Mouse (Mus musculus) limb, embryonic 11.5 days (tissue): ENCODE measurements around the gene Asxl2. TPM values are rescaled to one million over a fixed set of nuclear protein-coding genes. Genes with fewer than 3 reads are reported as not detected.
"Not testable (repeated sequence)": the region's sequence is repeated elsewhere in the genome, so short reads cannot be mapped to it uniquely, and the experiment has no call there.

Experiments used
- ATAC-seq: fragments of 200-750 bp; cut with Nextera tagmentation; 2 replicates; pipeline ENCODE4 v1.8.0; 2017; ENCODE audit warnings: low read depth; ENCODE audit not compliant: insufficient number of reproducible peaks, low FRiP score, low TSS enrichment
- DNase-seq: peaks from one replicate; pipeline ENCODE4 v3.0.0-alpha.2; 2015; ENCODE audit warnings: low spot score
- H3K27ac ChIP-seq: fragments of 300-500 bp; sonication (generic); replicated peaks from 2 replicates; pipeline ENCODE4 v1.5.1; 2014; ENCODE audit warnings: low read depth, mild to moderate bottlenecking, low read length
- H3K27me3 ChIP-seq: fragments of 300-500 bp; sonication (generic); 2 replicates; pipeline ENCODE4 v1.6.1; 2014; ENCODE audit warnings: mild to moderate bottlenecking, low read length, mixed read lengths; ENCODE audit not compliant: control insufficient read depth, insufficient read depth
- H3K36me3 ChIP-seq: fragments of 300-500 bp; sonication (generic); 2 replicates; pipeline ENCODE4 v1.6.1; 2014; ENCODE audit warnings: mild to moderate bottlenecking, low read length, moderate library complexity, mixed read lengths; ENCODE audit not compliant: control insufficient read depth, insufficient read depth
- H3K4me1 ChIP-seq: fragments of 300-500 bp; sonication (generic); 2 replicates; pipeline ENCODE4 v1.6.1; 2014; ENCODE audit warnings: low read length, mixed read lengths; ENCODE audit not compliant: control insufficient read depth, insufficient read depth
- H3K4me2 ChIP-seq: fragments of 300-500 bp; sonication (generic); 2 replicates; pipeline ENCODE4 v1.6.1; 2014; ENCODE audit warnings: low read depth, mild to moderate bottlenecking, moderate library complexity; ENCODE audit not compliant: severe bottlenecking
- H3K4me3 ChIP-seq: fragments of 300-500 bp; sonication (generic); 2 replicates; pipeline ENCODE4 v1.5.1; 2014; ENCODE audit warnings: low read depth, low read length
- H3K9ac ChIP-seq: fragments of 300-500 bp; sonication (generic); 2 replicates; pipeline ENCODE4 v1.6.1; 2014; ENCODE audit warnings: mild to moderate bottlenecking, low read length
- H3K9me3 ChIP-seq: fragments of 300-500 bp; sonication (generic); 2 replicates; pipeline ENCODE4 v1.6.1; 2016; ENCODE audit warnings: low read length; ENCODE audit not compliant: control insufficient read depth
- WGBS: fragments of 180-500 bp; shearing (Covaris S2); extraction: QIAGEN DNeasy Blood & Tissue Kit; methylation state at CpG from one replicate; pipeline ENCODE4 v1.1.7; 2014; 5-methylcytosine and 5-hydroxymethylcytosine counted together
- polyA plus RNA-seq: library from polyadenylated mRNA; unstranded; fragments of >200 nt; fragmentation: Nextera tagmentation; extraction: Ambion mirVana; gene quantifications from 2 replicates; pipeline ENCODE4 v1.2.1, GENCODE M21; 2014

Asxl2 gene
- polyA plus RNA-seq, 1 experiment from 2014 or later = 18.0 TPM

- no peak overlapping the region for H3K27ac ChIP-seq
- DNase-seq (no peak), ATAC-seq (no peak)
- no peak overlapping the region for H3K4me2 ChIP-seq
- no peaks in the 10 kb centered on the region for H3K9me3 ChIP-seq
- no peaks in the 10 kb centered on the region for H3K4me1 ChIP-seq
- no peak overlapping the region for H3K4me3 ChIP-seq
- H3K9ac ChIP-seq = no peak overlapping the region
- 83% methylated on average over 6 of the region's 6 CpGs for WGBS
- peaks cover 2% of the 10 kb centered on the region; the same call in 1 of the 2 replicates for H3K36me3 ChIP-seq
- H3K27me3 ChIP-seq = no peaks in the 10 kb centered on the region
These were observed 73.4 kb downstream of the Asxl2 start for GRCm38 (mm10) chr12:3500071-3500470.

DNA sequence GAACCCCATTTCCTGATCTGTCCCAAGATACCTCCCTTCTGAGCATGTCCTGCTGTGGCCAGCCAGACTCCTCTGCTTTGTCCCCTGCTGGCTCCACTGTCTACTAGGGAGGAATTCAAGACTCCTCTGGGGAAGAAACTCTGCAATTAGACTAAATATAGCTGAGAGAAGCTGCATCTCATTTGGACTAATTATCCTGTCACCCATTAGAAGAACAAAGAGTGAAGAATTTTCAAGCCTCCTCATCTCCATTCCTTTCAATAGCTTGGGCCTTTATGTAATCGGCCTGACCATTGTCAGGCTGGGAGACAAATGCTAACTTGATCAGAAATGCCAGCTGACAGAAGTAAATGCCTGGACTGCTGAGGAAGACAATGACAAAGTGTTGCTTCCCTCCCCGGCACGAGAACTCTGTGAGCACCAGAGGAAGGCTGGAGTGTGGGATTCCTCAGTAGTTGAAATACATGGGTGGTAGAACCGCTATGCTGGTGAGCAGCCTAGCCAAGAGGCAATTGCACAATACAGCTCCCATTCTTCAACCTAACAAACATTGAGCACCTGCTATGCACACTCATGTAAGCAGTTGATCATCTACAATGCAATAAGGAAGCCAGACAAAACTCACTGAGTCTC, 92.1 kb downstream of the Asxl2 start:
- no peak overlapping the region for H3K4me3 ChIP-seq
- H3K27me3 ChIP-seq = no peaks in the 10 kb centered on the region
- ATAC-seq = no peak
- H3K4me1 ChIP-seq = no peaks in the 10 kb centered on the region
- no peak for DNase-seq
- no peak overlapping the region for H3K9ac ChIP-seq
- no peaks in the 10 kb centered on the region for H3K9me3 ChIP-seq
- no peak overlapping the region for H3K4me2 ChIP-seq
- no peaks in the 10 kb centered on the region for H3K36me3 ChIP-seq
- WGBS = 80% methylated on average over 4 of the region's 4 CpGs
- H3K27ac ChIP-seq = no peak overlapping the region

DNA sequence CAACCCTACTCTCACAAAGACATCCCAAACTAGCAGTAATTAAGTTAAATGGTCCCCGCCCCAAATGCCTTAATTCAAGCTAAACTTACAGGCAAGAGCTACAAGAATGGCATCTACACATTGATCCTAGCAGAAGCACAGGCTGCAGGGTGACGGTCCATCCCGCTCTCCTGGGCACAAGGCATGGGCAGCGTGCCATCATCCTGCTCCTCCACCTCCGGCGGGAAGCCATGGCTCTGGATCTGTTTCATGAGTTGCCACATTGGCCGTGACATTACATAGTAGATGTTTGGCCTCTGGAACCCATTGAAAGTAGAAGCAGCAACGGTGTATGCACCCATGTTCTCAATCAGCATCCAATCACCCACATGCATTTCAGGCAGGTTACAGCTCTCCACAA, 95.1 kb downstream of the Asxl2 start:
- H3K4me3 ChIP-seq, H3K27ac ChIP-seq, H3K9ac ChIP-seq, H3K27me3 ChIP-seq, H3K9me3 ChIP-seq, DNase-seq, H3K36me3 ChIP-seq, ATAC-seq, H3K4me2 ChIP-seq, H3K4me1 ChIP-seq: not testable (repeated sequence)
- WGBS = 94% methylated on average over 8 of the region's 8 CpGs

- Histone ChIP-seq H3K27ac (no peak overlapping the region), H3K27me3 (no peaks in the 10 kb centered on the region), H3K9ac (no peak overlapping the region), H3K36me3 (no peaks in the 10 kb centered on the region), H3K4me3 (no peak overlapping the region), H3K9me3 (no peaks in the 10 kb centered on the region), H3K4me2 (no peak overlapping the region), H3K4me1 (no peaks in the 10 kb centered on the region)
- ATAC-seq = no peak
- 87% methylated on average over 5 of the region's 5 CpGs for WGBS
- no peak for DNase-seq
These were observed 98.9 kb downstream of the Asxl2 start for GRCm38 (mm10) chr12:3525536-3525935.

DNA sequence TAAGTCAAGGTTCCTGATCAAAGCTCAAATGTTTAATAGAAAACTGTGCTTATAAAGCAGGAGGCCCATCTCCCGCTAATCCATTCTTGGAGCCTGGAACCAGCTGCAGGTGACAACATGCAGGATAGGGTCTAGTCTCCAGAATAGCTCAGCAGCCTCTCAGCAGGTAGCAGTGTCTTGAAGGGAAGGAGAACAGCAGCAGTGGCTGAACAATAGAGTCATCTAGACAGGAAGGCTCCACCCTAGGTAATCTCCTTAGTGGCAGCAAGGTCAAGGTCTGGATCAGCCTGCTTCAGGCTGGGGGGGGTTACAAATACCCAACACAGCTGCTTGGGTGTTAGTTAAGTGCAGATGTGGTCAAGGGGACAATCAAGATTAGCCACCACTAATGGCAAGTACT, 108.8 kb downstream of the Asxl2 start:
- WGBS = 97% methylated on average over 1 of the region's 1 CpGs
- not testable (repeated sequence) for H3K36me3 ChIP-seq, DNase-seq, ATAC-seq, H3K27ac ChIP-seq, H3K9me3 ChIP-seq, H3K4me2 ChIP-seq, H3K9ac ChIP-seq, H3K4me1 ChIP-seq, H3K4me3 ChIP-seq, H3K27me3 ChIP-seq

- ATAC-seq (no peak), DNase-seq (no peak)
- H3K9me3 ChIP-seq = no peaks in the 10 kb centered on the region
- H3K36me3 ChIP-seq = no peaks in the 10 kb centered on the region
- no peak overlapping the region for H3K4me2 ChIP-seq
- no peaks in the 10 kb centered on the region for H3K4me1 ChIP-seq
- no peak overlapping the region for H3K27ac ChIP-seq
- WGBS = 80% methylated on average over 3 of the region's 3 CpGs
- no peaks in the 10 kb centered on the region for H3K27me3 ChIP-seq
- no peak overlapping the region for H3K9ac ChIP-seq
- no peak overlapping the region for H3K4me3 ChIP-seq
These were observed 111.0 kb downstream of the Asxl2 start for GRCm38 (mm10) chr12:3537616-3538015.

- DNase-seq = no peak
- no peak overlapping the region for H3K9ac ChIP-seq
- H3K4me1 ChIP-seq = no peaks in the 10 kb centered on the region
- no peak overlapping the region for H3K4me2 ChIP-seq
- H3K9me3 ChIP-seq = no peaks in the 10 kb centered on the region
- no peaks in the 10 kb centered on the region for H3K27me3 ChIP-seq
- no peak overlapping the region for H3K27ac ChIP-seq
- WGBS = 65% methylated on average over 1 of the region's 1 CpGs
- ATAC-seq = no peak
- no peak overlapping the region for H3K4me3 ChIP-seq
- no peaks in the 10 kb centered on the region for H3K36me3 ChIP-seq
These were observed 111.4 kb downstream of the Asxl2 start for GRCm38 (mm10) chr12:3538036-3538435.

DNA sequence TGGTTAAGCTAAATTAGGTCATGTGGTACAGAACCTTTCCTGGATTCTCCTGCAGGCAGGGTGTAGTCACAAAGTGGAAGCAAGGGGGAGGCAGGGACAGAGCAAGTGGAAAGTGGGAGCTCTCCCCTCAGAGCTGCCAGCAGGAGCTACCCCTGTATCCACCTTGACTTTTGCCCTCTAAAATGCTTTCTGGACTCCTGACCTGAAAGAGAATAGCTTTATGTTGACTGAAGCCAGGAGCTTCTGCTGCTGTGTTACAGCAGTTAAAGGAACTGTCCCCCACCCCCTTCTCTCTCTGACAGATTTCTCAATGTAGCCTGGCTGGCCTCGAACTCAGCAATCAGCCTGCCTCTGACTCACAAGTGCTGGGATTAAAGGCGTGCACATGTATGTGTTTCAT, 112.9 kb downstream of the Asxl2 start:
- Histone ChIP-seq H3K27ac (no peak overlapping the region), H3K4me1 (no peaks in the 10 kb centered on the region), H3K27me3 (no peaks in the 10 kb centered on the region), H3K36me3 (no peaks in the 10 kb centered on the region), H3K4me2 (no peak overlapping the region), H3K9ac (no peak overlapping the region), H3K9me3 (no peaks in the 10 kb centered on the region), H3K4me3 (no peak overlapping the region)
- WGBS = 69% methylated on average over 2 of the region's 2 CpGs
- ATAC-seq (no peak), DNase-seq (no peak)

GRCm38 (mm10) chr12:3540871-3541270, 114.2 kb downstream of the Asxl2 start:
- Histone ChIP-seq H3K4me2 (no peak overlapping the region), H3K4me1 (no peaks in the 10 kb centered on the region), H3K4me3 (no peak overlapping the region), H3K9me3 (no peaks in the 10 kb centered on the region), H3K27ac (no peak overlapping the region), H3K27me3 (no peaks in the 10 kb centered on the region), H3K9ac (no peak overlapping the region), H3K36me3 (no peaks in the 10 kb centered on the region)
- ATAC-seq = no peak
- DNase-seq = no peak
- 90% methylated on average over 7 of the region's 7 CpGs for WGBS
